Mouse (Mus musculus) neural tube, embryonic 14.5 days (tissue): ENCODE data around the gene Hs3st4. TPM values are rescaled to one million over a fixed set of nuclear protein-coding genes. Genes with fewer than 3 reads are reported as not detected.

Source experiments
- ATAC-seq: fragments of 200-750 bp; cut with Nextera tagmentation; 2 replicates; pipeline ENCODE4 v1.8.0; 2017; ENCODE audit warnings: low read depth, mild to moderate bottlenecking, moderate TSS enrichment, moderate library complexity
- H3K27ac ChIP-seq: fragments of 300-500 bp; sonication (generic); 2 replicates; pipeline ENCODE4 v1.5.1; 2014; ENCODE audit warnings: low read depth, mild to moderate bottlenecking, control low read depth, low read length, moderate library complexity, mixed read lengths
- H3K27me3 ChIP-seq: fragments of 300-500 bp; sonication (generic); 2 replicates; pipeline ENCODE4 v1.6.1; 2014; ENCODE audit warnings: low read length; ENCODE audit not compliant: control insufficient read depth, insufficient read depth
- H3K36me3 ChIP-seq: fragments of 300-500 bp; sonication (generic); 2 replicates; pipeline ENCODE4 v1.6.1; 2014; ENCODE audit warnings: low read length, mixed read lengths; ENCODE audit not compliant: control insufficient read depth, insufficient read depth
- H3K4me1 ChIP-seq: fragments of 300-500 bp; sonication (generic); 2 replicates; pipeline ENCODE4 v1.6.1; 2014; ENCODE audit warnings: low read length; ENCODE audit not compliant: control insufficient read depth, insufficient read depth
- H3K4me2 ChIP-seq: fragments of 300-500 bp; sonication (generic); 2 replicates; pipeline ENCODE4 v1.6.1; 2014; ENCODE audit warnings: mild to moderate bottlenecking, low read depth, low read length, control low read depth
- H3K4me3 ChIP-seq: fragments of 300-500 bp; sonication (generic); 2 replicates; pipeline ENCODE4 v1.5.1; 2014; ENCODE audit warnings: low read depth, low read length, control low read depth, mixed read lengths
- H3K9ac ChIP-seq: fragments of 300-500 bp; sonication (generic); replicated peaks from 2 replicates; pipeline ENCODE4 v1.6.1; 2014; ENCODE audit warnings: low read depth, mild to moderate bottlenecking, control low read depth, low read length, mixed read lengths
- H3K9me3 ChIP-seq: fragments of 300-500 bp; sonication (generic); 2 replicates; pipeline ENCODE4 v1.6.1; 2016; ENCODE audit warnings: low read length; ENCODE audit not compliant: control insufficient read depth
- WGBS: fragments of 180-500 bp; shearing (Covaris S2); extraction: QIAGEN DNeasy Blood & Tissue Kit; methylation state at CpG from one replicate; pipeline ENCODE4 v1.1.7; 2014; 5-methylcytosine and 5-hydroxymethylcytosine counted together
- polyA plus RNA-seq: library from polyadenylated mRNA; unstranded; fragments of >200 nt; fragmentation: Nextera tagmentation; extraction: Ambion mirVana; gene quantifications from 2 replicates; pipeline ENCODE4 v1.2.1, GENCODE M21; 2014

Hs3st4 gene
- polyA plus RNA-seq, 1 experiment from 2014 or later = 11.0 TPM

GRCm38 (mm10) chr7:124239903-124240647, 257.4 kb downstream of the Hs3st4 start:
- H3K36me3 ChIP-seq = no peaks in the 10 kb centered on the region
- H3K27me3 ChIP-seq = no peaks in the 10 kb centered on the region
- H3K4me2 ChIP-seq = no peak overlapping the region
- peaks cover 15% of the 10 kb centered on the region; the same call in 1 of the 2 replicates for H3K4me1 ChIP-seq
- peak overlapping the region; percentile 46; the same call in 1 of the 2 replicates for H3K27ac ChIP-seq
- 12% methylated on average over 7 of the region's 7 CpGs for WGBS
- H3K4me3 ChIP-seq = no peak overlapping the region
- no peaks in the 10 kb centered on the region for H3K9me3 ChIP-seq
- no peak overlapping the region for H3K9ac ChIP-seq
- ATAC-seq = peak; percentile 93

GRCm38 (mm10) chr7:124249838-124250237, 267.2 kb downstream of the Hs3st4 start:
- no peak for ATAC-seq
- H3K27me3 ChIP-seq = no peaks in the 10 kb centered on the region

GRCm38 (mm10) chr7:124250566-124250965, 267.9 kb downstream of the Hs3st4 start:
- 59% methylated on average over 1 of the region's 1 CpGs for WGBS
- H3K4me2 ChIP-seq = no peak overlapping the region
- H3K9me3 ChIP-seq = no peaks in the 10 kb centered on the region
- no peak for ATAC-seq
- H3K4me1 ChIP-seq = no peaks in the 10 kb centered on the region
- no peaks in the 10 kb centered on the region for H3K36me3 ChIP-seq
- H3K4me3 ChIP-seq = no peak overlapping the region
- no peaks in the 10 kb centered on the region for H3K27me3 ChIP-seq
- no peak overlapping the region for H3K9ac ChIP-seq
- H3K27ac ChIP-seq = no peak overlapping the region

More at GRCm38 (mm10) chr7:124249838-124250237, 267.2 kb downstream of the Hs3st4 start:
- H3K4me3 ChIP-seq = no peak overlapping the region
- H3K4me1 ChIP-seq = no peaks in the 10 kb centered on the region
- H3K9me3 ChIP-seq = no peaks in the 10 kb centered on the region
- H3K4me2 ChIP-seq = no peak overlapping the region
- H3K27ac ChIP-seq = no peak overlapping the region
- no peaks in the 10 kb centered on the region for H3K36me3 ChIP-seq
- H3K9ac ChIP-seq = no peak overlapping the region
- 75% methylated on average over 3 of the region's 3 CpGs for WGBS

- H3K36me3 ChIP-seq = no peaks in the 10 kb centered on the region
- no peak overlapping the region for H3K27ac ChIP-seq
- H3K27me3 ChIP-seq = no peaks in the 10 kb centered on the region
- no peak overlapping the region for H3K9ac ChIP-seq
- no peak overlapping the region for H3K4me2 ChIP-seq
- no peaks in the 10 kb centered on the region for H3K4me1 ChIP-seq
- ATAC-seq = no peak
- WGBS = 57% methylated on average over 3 of the region's 3 CpGs
- H3K9me3 ChIP-seq = no peaks in the 10 kb centered on the region
- no peak overlapping the region for H3K4me3 ChIP-seq
Observed at GRCm38 (mm10) chr7:124258419-124258818, 275.8 kb downstream of the Hs3st4 start.

GRCm38 (mm10) chr7:124270734-124271133, 288.1 kb downstream of the Hs3st4 start:
- Histone ChIP-seq H3K4me3 (no peak overlapping the region), H3K9me3 (no peaks in the 10 kb centered on the region), H3K9ac (no peak overlapping the region), H3K36me3 (no peaks in the 10 kb centered on the region), H3K4me1 (no peaks in the 10 kb centered on the region), H3K4me2 (no peak overlapping the region), H3K27ac (no peak overlapping the region), H3K27me3 (no peaks in the 10 kb centered on the region)
- ATAC-seq = no peak

- no peak overlapping the region for H3K4me2 ChIP-seq
- WGBS = 79% methylated on average over 6 of the region's 6 CpGs
- H3K36me3 ChIP-seq = no peaks in the 10 kb centered on the region
- H3K9ac ChIP-seq = no peak overlapping the region
- no peak for ATAC-seq
- H3K27ac ChIP-seq = no peak overlapping the region
- no peaks in the 10 kb centered on the region for H3K27me3 ChIP-seq
- H3K4me1 ChIP-seq = no peaks in the 10 kb centered on the region
- no peaks in the 10 kb centered on the region for H3K9me3 ChIP-seq
- no peak overlapping the region for H3K4me3 ChIP-seq
Observed at GRCm38 (mm10) chr7:124289873-124290272, 307.2 kb downstream of the Hs3st4 start.

- H3K9ac ChIP-seq = no peak overlapping the region
- no peaks in the 10 kb centered on the region for H3K27me3 ChIP-seq
- ATAC-seq = no peak
- no peaks in the 10 kb centered on the region for H3K36me3 ChIP-seq
- H3K27ac ChIP-seq = no peak overlapping the region
- H3K9me3 ChIP-seq = no peaks in the 10 kb centered on the region
- no peak overlapping the region for H3K4me3 ChIP-seq
- H3K4me1 ChIP-seq = 0 out of 2 replicates have a peak, but pooled peaks cover 2% of the 10 kb centered on the region
- no peak overlapping the region for H3K4me2 ChIP-seq
- WGBS = 88% methylated on average over 4 of the region's 4 CpGs
Observed at GRCm38 (mm10) chr7:124319451-124319850, 336.8 kb downstream of the Hs3st4 start.

GRCm38 (mm10) chr7:124335635-124336034, 353.0 kb downstream of the Hs3st4 start:
- H3K4me3 ChIP-seq = no peak overlapping the region
- no peaks in the 10 kb centered on the region for H3K9me3 ChIP-seq
- no peak overlapping the region for H3K9ac ChIP-seq
- no peaks in the 10 kb centered on the region for H3K4me1 ChIP-seq
- 77% methylated on average over 1 of the region's 1 CpGs for WGBS
- no peaks in the 10 kb centered on the region for H3K27me3 ChIP-seq
- ATAC-seq = no peak
- H3K4me2 ChIP-seq = no peak overlapping the region
- H3K27ac ChIP-seq = no peak overlapping the region
- H3K36me3 ChIP-seq = no peaks in the 10 kb centered on the region

- no peaks in the 10 kb centered on the region for H3K9me3 ChIP-seq
- WGBS = 77% methylated on average over 3 of the region's 3 CpGs
- ATAC-seq = no peak
Observed at GRCm38 (mm10) chr7:124341510-124341909, 358.8 kb downstream of the Hs3st4 start.

More at GRCm38 (mm10) chr7:124341510-124341909, 358.8 kb downstream of the Hs3st4 start:
- H3K4me1 ChIP-seq = no peaks in the 10 kb centered on the region
- no peak overlapping the region for H3K4me2 ChIP-seq
- H3K36me3 ChIP-seq = no peaks in the 10 kb centered on the region
- H3K4me3 ChIP-seq = no peak overlapping the region
- H3K9ac ChIP-seq = no peak overlapping the region
- H3K27ac ChIP-seq = no peak overlapping the region
- H3K27me3 ChIP-seq = no peaks in the 10 kb centered on the region
